Mouse (Mus musculus) lung, adult 2 months (tissue): ENCODE results near the gene Aldh1l2. TPM values are rescaled to one million over a fixed set of nuclear protein-coding genes. Genes with fewer than 3 reads are reported as not detected.
A peak's percentile ranks its signal among the peaks of the same experiment; 100 is the strongest.

ENCODE experiments used
- DNase-seq: peaks from one replicate; pipeline ENCODE4 v3.0.0; 2022
- H3K4me1 ChIP-seq: fragments of 200-500 bp; 2 replicates; pipeline ENCODE4 v1.6.1; 2011; ENCODE audit warnings: low read length; ENCODE audit not compliant: control insufficient read depth, insufficient read depth
- H3K4me3 ChIP-seq: fragments of 200-500 bp; replicated peaks from 2 replicates; pipeline ENCODE3; 2011; ENCODE audit warnings: low read depth, mild to moderate bottlenecking, control low read depth, low read length; ENCODE audit errors: extremely low read depth
- CTCF ChIP-seq: fragments of 200-500 bp; IDR thresholded peaks from 2 replicates; pipeline ENCODE4 v1.5.1; 2011; ENCODE audit warnings: mild to moderate bottlenecking, low read length, control low read depth; ENCODE audit not compliant: insufficient read depth
- POLR2A ChIP-seq: fragments of 200-500 bp; IDR thresholded peaks from 2 replicates; pipeline ENCODE4 v1.6.1; 2011; ENCODE audit warnings: low read depth, mild to moderate bottlenecking, control low read depth, low read length, borderline replicate concordance; ENCODE audit errors: extremely low read depth
- whole genome bisulfite sequencing: fragments of 180-500 bp; shearing (Covaris S2); methylation state at CpG from one replicate; pipeline ENCODE4 v1.1.7; 2018; 5-methylcytosine and 5-hydroxymethylcytosine counted together
- polyA plus RNA-seq: library from polyadenylated mRNA; depleted of rRNA; stranded (reverse); fragments of >200 nt; gene quantifications from 2 replicates; pipeline ENCODE4 v1.2.3, GENCODE M21; 2012; rRNA removed

The Aldh1l2 gene
- 0.45 and 0.84 TPM in 2 replicates for polyA plus RNA-seq

- TF ChIP-seq POLR2A (no peak), CTCF (no peak)
- H3K4me3 ChIP-seq = peak within 1 kb of the TSS; percentile 31
- H3K4me1 ChIP-seq = peaks cover 7% of the 10 kb centered on the region
- DNase-seq = peak; percentile 73
- 1% methylated on average over 21 of the region's 21 CpGs for WGBS
These were observed at the start of gene Aldh1l2 for GRCm38 (mm10) chr10:83533910-83534283. Gene Aldh1l2, minus strand, starts transcription at chr10:83534140.

- TF ChIP-seq CTCF (no peak), POLR2A (no peak)
- 87% methylated on average over 7 of the region's 7 CpGs for WGBS
- DNase-seq = no peak
- H3K4me3 ChIP-seq = no peak overlapping the region
- no peaks in the 10 kb centered on the region for H3K4me1 ChIP-seq
These were observed 31.8 kb upstream of the Aldh1l2 start for GRCm38 (mm10) chr10:83565449-83566441.

GRCm38 (mm10) chr10:83563005-83563404, 29.1 kb upstream of the Aldh1l2 start:
- Histone ChIP-seq H3K4me3 (no peak overlapping the region), H3K4me1 (no peaks in the 10 kb centered on the region)
- no peak for DNase-seq
- no peak for TF ChIP-seq POLR2A
- TF ChIP-seq CTCF = no peak

GRCm38 (mm10) chr10:83545341-83545740, 11.4 kb upstream of the Aldh1l2 start:
- Histone ChIP-seq H3K4me1 (no peaks in the 10 kb centered on the region; the same call in 1 of the 2 replicates), H3K4me3 (no peak overlapping the region)
- no peak for DNase-seq
- 63% methylated on average over 3 of the region's 3 CpGs for WGBS
- TF ChIP-seq CTCF (no peak), POLR2A (no peak)

GRCm38 (mm10) chr10:83544103-83544479, 10.2 kb upstream of the Aldh1l2 start:
- no peaks in the 10 kb centered on the region; the same call in 1 of the 2 replicates for H3K4me1 ChIP-seq
- TF ChIP-seq CTCF (no peak), POLR2A (no peak)
- peak overlapping the region; percentile 92 for H3K4me3 ChIP-seq
- no peak for DNase-seq
- WGBS = under 1% methylated on average over 41 of the region's 41 CpGs

- DNase-seq = peak; percentile 93
- 2% methylated on average over 49 of the region's 49 CpGs for WGBS
- Histone ChIP-seq H3K4me1 (no peaks in the 10 kb centered on the region; the same call in 1 of the 2 replicates), H3K4me3 (peak within 1 kb of the TSS; percentile 92)
- TF ChIP-seq POLR2A (peak; percentile 92), CTCF (no peak)
These were observed 9.6 kb upstream of the Aldh1l2 start, which contains the start of gene Washc4 for GRCm38 (mm10) chr10:83543439-83544102. Gene Washc4, plus strand, starts transcription at chr10:83543752.

- Histone ChIP-seq H3K4me3 (no peak overlapping the region), H3K4me1 (no peaks in the 10 kb centered on the region; the same call in 1 of the 2 replicates)
- DNase-seq = no peak
- TF ChIP-seq CTCF = no peak
- no peak for TF ChIP-seq POLR2A
- 78% methylated on average over 7 of the region's 7 CpGs for WGBS
These were observed 8.3 kb upstream of the Aldh1l2 start for GRCm38 (mm10) chr10:83542241-83542640.

GRCm38 (mm10) chr10:83540092-83540491, 6.2 kb upstream of the Aldh1l2 start:
- 33% methylated on average over 3 of the region's 3 CpGs for WGBS
- no peak overlapping the region for H3K4me3 ChIP-seq
- TF ChIP-seq POLR2A (no peak), CTCF (no peak)
- DNase-seq = no peak
- no peaks in the 10 kb centered on the region; the same call in 1 of the 2 replicates for H3K4me1 ChIP-seq

- DNase-seq = no peak
- Histone ChIP-seq H3K4me1 (no peaks in the 10 kb centered on the region), H3K4me3 (no peak overlapping the region)
- 68% methylated on average over 6 of the region's 6 CpGs for WGBS
- TF ChIP-seq POLR2A (no peak), CTCF (no peak)
These were observed 5.5 kb upstream of the Aldh1l2 start for GRCm38 (mm10) chr10:83539311-83539980.

GRCm38 (mm10) chr10:83536436-83536835, 2.5 kb upstream of the Aldh1l2 start:
- peaks cover 7% of the 10 kb centered on the region for H3K4me1 ChIP-seq
- DNase-seq = no peak
- WGBS = 4% methylated on average over 1 of the region's 1 CpGs
- no peak for TF ChIP-seq CTCF
- TF ChIP-seq POLR2A = no peak
- H3K4me3 ChIP-seq = no peak overlapping the region
